ENCODE assay signal across 30 mouse cellular contexts in genomic region chr10:76121495-76121894, GRCm38 (mm10). TPM values are rescaled to one million over a fixed set of nuclear protein-coding genes. Genes with fewer than 3 reads are reported as not detected.
DNase-seq lines count a peak whose midpoint lies in the region; ATAC-seq and TF ChIP-seq lines count a peak whose summit lies in the region.
"Had no signal": no experiment of that assay in that cellular context is flagged by ENCODE, and none has a peak within 500 bp of the region (broad histone marks: within the 10 kb centered on the region; RNA-seq: fewer than 3 reads in every experiment).

No protein-coding gene starts in this region.

- TF ChIP-seq CTCF in lung, embryonic 14.5 days (IDR thresholded peaks at IDR 0.05; ENCODE audit: low read depth), result no peak

- no peaks in the 10 kb centered on the region for H3K36me3 ChIP-seq in lung, embryonic 14.5 days (ENCODE audit: insufficient read depth)
- H3K36me3 ChIP-seq in intestine, embryonic 16.5 days (ENCODE audit: control insufficient read depth, insufficient read depth, low read length), result no peaks in the 10 kb centered on the region
- H3K36me3 ChIP-seq: hindbrain, embryonic 13.5 days had no signal

- H3K9ac ChIP-seq in lung, embryonic 14.5 days, result no peak overlapping the region
- H3K9ac ChIP-seq in intestine, embryonic 16.5 days (ENCODE audit: low read depth, low read length), result no peak overlapping the region
- H3K9ac ChIP-seq: forebrain, postnatal 0 days; hindbrain, embryonic 13.5 days had no signal

- H3K4me2 ChIP-seq in lung, embryonic 14.5 days, result no peak overlapping the region
- H3K4me2 ChIP-seq in intestine, embryonic 16.5 days (ENCODE audit: low read depth, low read length), result no peak overlapping the region
- H3K4me2 ChIP-seq: heart, embryonic 11.5 days; hindbrain, embryonic 13.5 days had no signal

- H3K27me3 ChIP-seq in lung, embryonic 14.5 days (ENCODE audit: insufficient read depth, low read length), result no peaks in the 10 kb centered on the region
- no peaks in the 10 kb centered on the region for H3K27me3 ChIP-seq in intestine, embryonic 16.5 days (replicated peaks; ENCODE audit: control insufficient read depth, insufficient read depth, low read length)
- H3K27me3 ChIP-seq: hindbrain, embryonic 13.5 days; Patski had no signal

- H3K4me1 ChIP-seq in lung, embryonic 14.5 days (ENCODE audit: insufficient read depth), result no peaks in the 10 kb centered on the region
- 0 out of 2 replicates have a peak, but pooled peaks cover 4% of the 10 kb centered on the region for H3K4me1 ChIP-seq in intestine, embryonic 16.5 days (ENCODE audit: control insufficient read depth, insufficient read depth, low read length)

- ATAC-seq in lung, embryonic 14.5 days (ENCODE audit: insufficient read depth), result no peak
- ATAC-seq in intestine, embryonic 16.5 days, result peak; percentile 66; the same call in 1 of the 2 replicates
- ATAC-seq: CD4-positive, CD25-positive, alpha-beta regulatory T cell, adult 4 months; forebrain, embryonic 14.5 days; forebrain, postnatal 0 days; hindbrain, embryonic 16.5 days; Patski had no signal

- no peak overlapping the region for H3K4me3 ChIP-seq in lung, embryonic 14.5 days (ENCODE audit: low read depth, low read length)
- no peak overlapping the region for H3K4me3 ChIP-seq in intestine, embryonic 16.5 days (ENCODE audit: low read length)
- H3K4me3 ChIP-seq: gastrocnemius, adult 2 months; hindbrain, embryonic 13.5 days had no signal

- no peak overlapping the region for H3K27ac ChIP-seq in lung, embryonic 14.5 days (ENCODE audit: low read depth)
- no peak overlapping the region for H3K27ac ChIP-seq in intestine, embryonic 16.5 days (ENCODE audit: low read length)
- H3K27ac ChIP-seq: gastrocnemius, adult 2 months; hindbrain, embryonic 13.5 days had no signal

- WGBS in lung, embryonic 14.5 days, result 30% methylated on average over 5 of the region's 5 CpGs
- 50% methylated on average over 5 of the region's 5 CpGs for WGBS in intestine, embryonic 16.5 days

- no peaks in the 10 kb centered on the region for H3K9me3 ChIP-seq in lung, embryonic 14.5 days (ENCODE audit: low read depth, low read length)
- no peaks in the 10 kb centered on the region for H3K9me3 ChIP-seq in intestine, embryonic 16.5 days (ENCODE audit: control insufficient read depth, low read length)
- H3K9me3 ChIP-seq: hindbrain, embryonic 13.5 days had no signal

- DNase-seq in lung, embryonic 14.5 days, result peak; percentile 13
- no peak for DNase-seq in lung, adult 18-20 months
- peak; percentile 43 for DNase-seq in Muller cell, postnatal 12 days (ENCODE audit: inconsistent ontology term)
- DNase-seq in yolk sac, embryonic 10.5 days (ENCODE audit: low spot score), result peak; percentile 22
- DNase-seq in urinary bladder, adult 18-20 months (ENCODE audit: low spot score in 2 of 2), result no peak
- no peak for DNase-seq in T-cell, adult 2 months (ENCODE audit: low spot score)
- DNase-seq: cerebellum, adult 11 months; cerebellum, adult 8-10 months; cerebellum, postnatal 10 days; cerebellum, postnatal 36 days; forebrain, postnatal 0 days; gastrocnemius, adult 2 months; gastrocnemius, postnatal 14 days; heart, adult 11 months had no signal

RNA-seq across cellular contexts. Expression of gene Slc5a4b, which starts 10.7 kb away (rescaled TPM):
- polyA plus RNA-seq in lung, embryonic 14.5 days (2014; fragmentation: Nextera tagmentation; extraction: Ambion mirVana), result not detected in 2 replicates
- 0.73 and 1.4 TPM in 2 replicates for polyA plus RNA-seq in intestine, embryonic 16.5 days (2015; fragmentation: Nextera tagmentation; extraction: Ambion mirVana)
- polyA plus RNA-seq: adrenal gland, adult 2 months; C2C12; cortical plate, adult 2 months; embryonic facial prominence, embryonic 11.5 days; embryonic facial prominence, embryonic 14.5 days; forebrain, embryonic 11.5 days; forebrain, embryonic 14.5 days; forebrain, postnatal 0 days; frontal cortex, adult 2 months; heart, embryonic 11.5 days; heart, embryonic 14.5 days; heart, postnatal 0 days; hindbrain, embryonic 16.5 days; Patski had no signal

RNA-seq across cellular contexts. Expression of gene Slc5a4a, which starts 25.8 kb away (rescaled TPM):
- not detected in 2 replicates for polyA plus RNA-seq in lung, embryonic 14.5 days (2014; fragmentation: Nextera tagmentation; extraction: Ambion mirVana)
- polyA plus RNA-seq in intestine, embryonic 16.5 days (2015; fragmentation: Nextera tagmentation; extraction: Ambion mirVana), result 0.21 and 0.28 TPM in 2 replicates
- polyA plus RNA-seq: adrenal gland, adult 2 months; C2C12; CD4-positive, CD25-positive, alpha-beta regulatory T cell, adult 4 months; cortical plate, adult 2 months; embryonic facial prominence, embryonic 11.5 days; embryonic facial prominence, embryonic 14.5 days; forebrain, embryonic 11.5 days; forebrain, embryonic 14.5 days; heart, embryonic 11.5 days; heart, embryonic 14.5 days; heart, postnatal 0 days; hindbrain, embryonic 13.5 days; Patski had no signal

Comparison
In these comparisons a context has a peak if more than half of its experiments do, and no peak if none do; other contexts are left out.
1. DNase-seq: peak in lung, embryonic 14.5 days (single experiment), Muller cell, postnatal 12 days (single experiment) and yolk sac, embryonic 10.5 days (single experiment); none in lung, adult 18-20 months (0 of 2), urinary bladder, adult 18-20 months (0 of 2) and T-cell, adult 2 months (single experiment).